Mouse (Mus musculus) adrenal gland, postnatal 25 days (tissue): ENCODE data around the gene Syngr1. TPM values are rescaled to one million over a fixed set of nuclear protein-coding genes. Genes with fewer than 3 reads are reported as not detected.

Source experiments
- DNase-seq: peaks from one replicate; pipeline ENCODE4 v3.0.0; 2021; ENCODE audit warnings: mixed read lengths
- total RNA-seq: library from RNA; stranded (reverse); gene quantifications from 2 replicates; pipeline ENCODE4 v1.2.3, GENCODE M21; 2021

Gene Syngr1
- total RNA-seq, 1 experiment from 2014 or later, result 27.6 TPM

- DNase-seq, result peak; percentile 47
Observed at GRCm38 (mm10) chr15:80090741-80091120, 403 bp upstream of the Syngr1 start.

- no peak for DNase-seq
Observed at GRCm38 (mm10) chr15:80092041-80092441, 907 bp downstream of the Syngr1 start.

GRCm38 (mm10) chr15:80092599-80092998 lies 1.5 kb downstream of the Syngr1 start:
- peak; percentile 46 for DNase-seq

- no peak for DNase-seq
Observed at GRCm38 (mm10) chr15:80094201-80094600, 3.1 kb downstream of the Syngr1 start.

GRCm38 (mm10) chr15:80095596-80095995 lies 4.5 kb downstream of the Syngr1 start:
- no peak for DNase-seq

GRCm38 (mm10) chr15:80096406-80096805 lies 5.3 kb downstream of the Syngr1 start:
- no peak for DNase-seq

- peak; percentile 71 for DNase-seq
Observed at GRCm38 (mm10) chr15:80096946-80097881, 6.1 kb downstream of the Syngr1 start.

GRCm38 (mm10) chr15:80097999-80098461 lies 6.9 kb downstream of the Syngr1 start:
- DNase-seq, result no peak

- peak; percentile 43 for DNase-seq
Observed at GRCm38 (mm10) chr15:80098809-80099208, 7.7 kb downstream of the Syngr1 start.

GRCm38 (mm10) chr15:80099477-80099876 lies 8.3 kb downstream of the Syngr1 start:
- no peak for DNase-seq

GRCm38 (mm10) chr15:80100196-80100595 lies 9.1 kb downstream of the Syngr1 start:
- no peak for DNase-seq

GRCm38 (mm10) chr15:80100871-80101270 lies 9.7 kb downstream of the Syngr1 start:
- no peak for DNase-seq

GRCm38 (mm10) chr15:80101503-80101902 lies 10.4 kb downstream of the Syngr1 start:
- DNase-seq, result no peak

GRCm38 (mm10) chr15:80102495-80102894 lies 11.4 kb downstream of the Syngr1 start:
- DNase-seq, result no peak

GRCm38 (mm10) chr15:80105490-80106410 lies 14.6 kb downstream of the Syngr1 start:
- DNase-seq, result no peak

- DNase-seq, result no peak
Observed at GRCm38 (mm10) chr15:80107143-80107542, 16.0 kb downstream of the Syngr1 start.

GRCm38 (mm10) chr15:80107575-80107974 lies 16.4 kb downstream of the Syngr1 start:
- no peak for DNase-seq

GRCm38 (mm10) chr15:80111436-80111835 lies 20.3 kb downstream of the Syngr1 start:
- no peak for DNase-seq

- DNase-seq, result no peak
Observed at GRCm38 (mm10) chr15:80112499-80112898, 21.4 kb downstream of the Syngr1 start.

- no peak for DNase-seq
Observed at GRCm38 (mm10) chr15:80114414-80114813, 23.3 kb downstream of the Syngr1 start.

GRCm38 (mm10) chr15:80115256-80115655 lies 24.1 kb downstream of the Syngr1 start:
- no peak for DNase-seq

GRCm38 (mm10) chr15:80115866-80116794 lies 25.0 kb downstream of the Syngr1 start:
- DNase-seq, result no peak
